ENCODE assay signal across 8 mouse cellular contexts in the genomic region with DNA sequence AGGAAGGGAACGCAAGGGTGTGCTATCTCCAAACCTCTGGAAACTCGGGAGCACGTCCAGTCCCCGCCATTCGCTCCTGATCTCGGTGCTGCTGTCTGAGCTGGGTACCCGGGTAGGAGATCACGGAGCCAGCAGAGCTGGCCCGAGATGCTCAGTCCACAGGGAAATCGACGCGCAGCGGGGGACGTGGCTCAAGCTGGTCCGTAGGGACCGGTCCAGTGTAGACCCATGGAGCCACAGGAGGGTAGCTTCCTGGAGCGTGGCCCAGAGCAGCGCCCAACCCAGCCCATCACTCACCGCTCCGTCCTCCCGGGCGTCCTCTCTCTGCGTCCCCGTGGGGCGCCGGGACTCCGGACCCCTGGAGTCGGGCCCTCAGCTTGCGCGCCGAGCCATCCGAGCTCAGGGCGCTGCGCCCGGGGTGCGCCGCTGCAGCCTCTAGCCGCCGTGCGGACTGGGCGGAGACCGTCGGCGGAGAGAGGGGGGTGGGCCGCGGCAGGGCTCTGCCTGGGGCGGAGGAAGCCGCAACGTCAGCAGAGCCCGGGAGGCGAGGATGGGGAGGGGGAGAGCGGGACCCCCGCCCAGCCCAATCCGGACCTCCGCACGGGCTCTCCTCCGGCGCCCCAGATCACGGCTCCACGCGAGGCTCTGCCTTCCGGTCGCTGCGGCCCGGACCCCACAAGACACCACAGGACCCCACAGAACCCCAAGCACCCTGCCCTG. TPM values are rescaled to one million over a fixed set of nuclear protein-coding genes. Genes with fewer than 3 reads are reported as not detected.
DNase-seq lines count a peak whose midpoint lies in the region; ATAC-seq and TF ChIP-seq lines count a peak whose summit lies in the region.

No protein-coding gene starts in this region.

- TF ChIP-seq EP300 in heart, adult 2 months (IDR thresholded peaks at IDR 0.05; ENCODE audit: insufficient read depth, low read depth, low read length) = no peak

- H3K4me2 ChIP-seq in limb, embryonic 15.5 days = peak overlapping the region; percentile 69
- H3K4me2 ChIP-seq in midbrain, embryonic 15.5 days = peak overlapping the region; percentile 68

- peak overlapping the region; percentile 98 for H3K27ac ChIP-seq in embryonic facial prominence, embryonic 10.5 days (replicated peaks)
- peak overlapping the region; percentile 77 for H3K27ac ChIP-seq in heart, adult 2 months
- peak overlapping the region; percentile 96 for H3K27ac ChIP-seq in limb, embryonic 15.5 days
- peak overlapping the region; percentile 64 for H3K27ac ChIP-seq in midbrain, embryonic 15.5 days

- no peaks in the 10 kb centered on the region for H3K27me3 ChIP-seq in embryonic facial prominence, embryonic 10.5 days (replicated peaks; ENCODE audit: low read depth, poor library complexity, severe bottlenecking)
- H3K27me3 ChIP-seq in heart, adult 2 months (ENCODE audit: control insufficient read depth, insufficient read depth, low read length) = no peaks in the 10 kb centered on the region
- no peaks in the 10 kb centered on the region for H3K27me3 ChIP-seq in limb, embryonic 15.5 days
- no peaks in the 10 kb centered on the region for H3K27me3 ChIP-seq in midbrain, embryonic 15.5 days (replicated peaks)

- H3K9me3 ChIP-seq in embryonic facial prominence, embryonic 10.5 days = no peaks in the 10 kb centered on the region
- no peaks in the 10 kb centered on the region for H3K9me3 ChIP-seq in limb, embryonic 15.5 days
- H3K9me3 ChIP-seq in midbrain, embryonic 15.5 days = no peaks in the 10 kb centered on the region

- H3K36me3 ChIP-seq in embryonic facial prominence, embryonic 10.5 days (replicated peaks) = peaks cover 10% of the 10 kb centered on the region; the same call in 1 of the 2 replicates
- no peaks in the 10 kb centered on the region for H3K36me3 ChIP-seq in heart, adult 2 months (ENCODE audit: control insufficient read depth, insufficient read depth, low read length)
- no peaks in the 10 kb centered on the region for H3K36me3 ChIP-seq in limb, embryonic 15.5 days
- no peaks in the 10 kb centered on the region for H3K36me3 ChIP-seq in midbrain, embryonic 15.5 days (replicated peaks)

- H3K4me3 ChIP-seq in embryonic facial prominence, embryonic 10.5 days = peak overlapping the region; percentile 91
- peak overlapping the region; percentile 73 for H3K4me3 ChIP-seq in heart, adult 2 months
- peak overlapping the region; percentile 68 for H3K4me3 ChIP-seq in limb, embryonic 15.5 days
- H3K4me3 ChIP-seq in midbrain, embryonic 15.5 days = peak overlapping the region; percentile 61

- peaks cover 39% of the 10 kb centered on the region for H3K4me1 ChIP-seq in embryonic facial prominence, embryonic 10.5 days
- no peaks in the 10 kb centered on the region for H3K4me1 ChIP-seq in heart, adult 2 months (ENCODE audit: control insufficient read depth, insufficient read depth, low read length)
- peaks cover 8% of the 10 kb centered on the region; the same call in 1 of the 2 replicates for H3K4me1 ChIP-seq in limb, embryonic 15.5 days
- H3K4me1 ChIP-seq in midbrain, embryonic 15.5 days = peaks cover 4% of the 10 kb centered on the region

- no peak for TF ChIP-seq CTCF in heart, adult 2 months (IDR thresholded peaks at IDR 0.05)

- WGBS in embryonic facial prominence, embryonic 10.5 days = under 1% methylated on average over 64 of the region's 65 CpGs
- WGBS in heart, adult 2 months = under 1% methylated on average over 64 of the region's 65 CpGs
- WGBS in limb, embryonic 15.5 days = under 1% methylated on average over 58 of the region's 65 CpGs
- WGBS in midbrain, embryonic 15.5 days = under 1% methylated on average over 57 of the region's 65 CpGs

- intact Hi-C loops in heart, adult 2 months (cut with DNase I) = no loop called here

- peak overlapping the region; percentile 77 for H3K9ac ChIP-seq in heart, adult 2 months (ENCODE audit: low read depth, low read length)
- H3K9ac ChIP-seq in limb, embryonic 15.5 days = peak overlapping the region; percentile 88
- H3K9ac ChIP-seq in midbrain, embryonic 15.5 days = peak overlapping the region; percentile 67

- TF ChIP-seq POLR2A in heart, adult 2 months (IDR thresholded peaks at IDR 0.05; ENCODE audit: insufficient read depth, low read depth, low read length) = no peak

- DNase-seq in left cerebral cortex, adult 18-20 months (ENCODE audit: low spot score in 2 of 2) = peak; percentile 35 to 53
- DNase-seq in left cerebral cortex, adult 11 months (ENCODE audit: low spot score) = no peak
- DNase-seq in embryonic facial prominence, embryonic 10.5 days (ENCODE audit: low spot score) = peak; percentile 91
- peak; percentile 85 to 87 for DNase-seq in heart, adult 2 months
- DNase-seq in kidney, adult 18-20 months = peak; percentile 60
- peak; percentile 20 to 50 for DNase-seq in spleen, postnatal 10 days (ENCODE audit: low spot score in 2 of 2)

- ATAC-seq in limb, embryonic 15.5 days (ENCODE audit: insufficient number of reproducible peaks, low FRiP score, low TSS enrichment, low read depth) = peak; percentile 95
- peak; percentile 97 for ATAC-seq in midbrain, embryonic 15.5 days (replicated peaks)

- H3K79me2 ChIP-seq in heart, adult 2 months (replicated peaks; ENCODE audit: control insufficient read depth, insufficient read depth, low read length) = no peaks in the 10 kb centered on the region

RNA-seq across cellular contexts. Expression of a gene that starts 0.6 kb away (rescaled TPM):
- 10 to 100 TPM in 1 of 2 experiments, 1 to 10 TPM in 1; 6.1 to 10.1 TPM for total RNA-seq in left cerebral cortex, adult 18-20 months (2021)
- 29.1 and 33.6 TPM in 2 replicates for polyA plus RNA-seq in embryonic facial prominence, embryonic 10.5 days (2016; fragmentation: Nextera tagmentation; extraction: Ambion mirVana)
- total RNA-seq in heart, adult 2 months (2021) = 1 to 10 TPM; 4.3 to 5.0 TPM
- polyA plus RNA-seq in heart, adult 2 months (2012; rRNA removed) = 3.2 and 5.2 TPM in 2 replicates
- polyA plus RNA-seq in limb, embryonic 15.5 days (2015; fragmentation: Nextera tagmentation; extraction: Ambion mirVana) = 35.5 and 39.0 TPM in 2 replicates
- polyA plus RNA-seq in midbrain, embryonic 15.5 days (2015; fragmentation: Nextera tagmentation; extraction: Ambion mirVana) = 7.5 and 7.6 TPM in 2 replicates
